Mouse (Mus musculus) ovary, postnatal 10 days (tissue): ENCODE measurements at regions not wholly inside any gene's neighbourhood (a gene's known extent, or its start where the extent isn't known, plus 50 kb on each side); places are given as distances from the start of the nearest gene placed in this dataset.

Experiments used
- DNase-seq: peaks from one replicate; pipeline ENCODE4 v3.0.0; 2022; ENCODE audit warnings: low spot score

GRCm38 (mm10) chr15:93705109-93705508, 109.4 kb upstream of the Prickle1 start:
- no peak for DNase-seq

DNA sequence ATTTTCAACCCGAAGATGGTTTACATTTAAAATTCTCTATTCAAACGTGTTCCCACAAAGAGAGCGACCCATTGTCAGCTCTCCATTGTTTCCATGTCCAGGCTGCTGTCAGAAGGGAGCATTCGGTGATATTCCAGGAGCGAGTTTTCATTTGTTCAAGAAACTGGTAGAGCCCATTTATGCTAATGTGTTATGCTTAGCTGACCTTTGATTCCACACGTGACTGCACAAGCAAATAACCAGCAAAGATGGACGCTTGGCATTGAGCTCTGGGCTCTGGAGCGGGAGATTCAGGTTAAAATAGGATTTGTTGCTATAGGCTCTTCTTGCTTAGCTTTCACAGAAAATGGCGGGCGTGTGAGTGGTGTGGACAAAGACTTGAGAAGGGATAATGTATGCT, 105.3 kb upstream of the Prickle1 start:
- no peak for DNase-seq

GRCm38 (mm10) chr15:93699971-93700370, 104.3 kb upstream of the Prickle1 start:
- no peak for DNase-seq

DNA sequence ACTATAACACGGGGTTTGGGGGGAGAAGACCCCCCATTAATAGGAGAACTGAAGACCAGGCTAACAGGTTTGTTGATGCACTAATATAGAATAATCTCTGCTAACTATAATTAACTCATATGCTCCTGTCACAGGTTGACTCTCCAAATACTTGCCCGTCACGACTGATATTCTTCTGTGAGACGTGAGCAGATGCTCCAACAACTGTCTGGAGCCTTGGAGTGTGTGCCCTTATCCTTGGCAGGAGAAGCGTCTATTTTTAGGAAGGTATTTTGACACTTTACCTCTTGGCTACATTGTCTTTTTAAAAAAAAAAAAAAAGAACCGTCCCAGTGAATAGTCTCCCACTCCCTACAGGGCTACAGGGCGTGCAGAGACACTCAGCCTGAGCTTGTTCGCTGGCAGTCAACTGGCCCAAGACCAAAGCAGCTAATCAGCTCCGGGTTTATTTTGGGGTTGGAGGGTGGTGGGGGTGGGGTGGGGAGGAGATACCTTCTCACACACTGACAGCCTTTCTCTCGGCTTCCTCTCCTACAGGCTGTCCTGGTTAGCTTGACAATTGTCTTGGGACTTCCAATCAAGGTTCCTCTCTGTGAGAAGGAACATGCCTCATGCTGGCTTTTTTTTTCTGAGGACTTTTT, 102.6 kb upstream of the Prickle1 start:
- no peak for DNase-seq

- no peak for DNase-seq
Measured at GRCm38 (mm10) chr15:93690717-93691116, 95.0 kb upstream of the Prickle1 start.

DNA sequence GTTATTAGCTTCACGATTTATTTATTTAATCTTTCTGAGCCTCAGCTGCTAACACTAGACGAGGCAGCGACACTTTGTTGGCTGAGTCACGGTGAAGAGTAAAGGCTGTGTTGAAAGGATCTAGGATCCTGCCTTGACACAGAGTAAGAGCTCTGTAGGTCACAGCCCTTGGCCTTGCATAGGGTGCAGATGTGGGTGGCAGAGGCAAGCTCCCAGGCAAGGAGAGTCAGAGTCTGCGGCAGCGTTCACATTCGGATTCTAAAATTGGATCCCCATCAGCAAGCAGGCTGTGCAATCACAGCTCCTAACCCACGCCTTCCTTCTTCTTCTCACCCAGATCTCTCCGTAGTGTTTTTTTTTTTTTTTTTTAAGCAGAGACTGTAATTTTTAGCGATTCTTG, 94.3 kb upstream of the Prickle1 start:
- no peak for DNase-seq

DNA sequence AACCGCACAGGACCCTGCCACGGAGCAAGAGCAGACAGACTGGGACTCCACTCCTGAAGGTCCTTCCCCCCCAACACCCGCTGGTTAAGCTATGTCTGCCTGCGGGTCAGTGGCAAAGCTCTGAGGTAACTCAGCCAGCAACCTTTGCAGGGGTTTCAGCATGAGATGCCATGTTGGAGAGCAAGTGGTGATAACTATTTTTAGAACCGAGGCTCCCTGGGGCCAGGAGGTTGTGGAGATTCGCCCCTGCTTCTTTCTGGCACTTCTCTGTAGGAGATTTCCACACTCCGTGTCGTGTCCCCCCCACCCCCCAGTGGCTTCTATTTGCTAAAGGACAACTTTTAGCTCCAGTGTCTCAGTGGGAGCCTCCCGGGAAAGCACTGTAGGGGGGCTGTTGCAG, 90.7 kb upstream of the Prickle1 start:
- DNase-seq, result no peak

DNA sequence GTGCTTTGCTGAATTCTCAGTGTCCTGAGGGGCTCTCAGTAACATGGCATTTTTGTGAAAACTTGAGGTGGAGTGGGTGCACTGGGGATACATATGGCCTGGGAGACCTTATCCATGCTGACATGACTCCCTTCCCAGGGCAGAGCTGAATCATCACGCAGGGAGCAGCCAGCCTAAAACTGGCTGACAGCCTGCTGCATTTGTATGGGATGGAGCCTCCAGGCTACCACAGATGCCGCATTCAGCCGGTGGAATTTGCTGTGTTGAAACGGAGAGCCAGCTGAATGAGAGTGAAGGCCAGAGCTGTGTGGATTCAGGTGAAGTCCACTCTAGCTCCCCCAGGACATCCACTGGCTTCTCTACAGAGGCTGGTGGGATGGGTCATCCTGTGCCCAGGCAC, 85.9 kb upstream of the Prickle1 start:
- DNase-seq, result no peak

DNA sequence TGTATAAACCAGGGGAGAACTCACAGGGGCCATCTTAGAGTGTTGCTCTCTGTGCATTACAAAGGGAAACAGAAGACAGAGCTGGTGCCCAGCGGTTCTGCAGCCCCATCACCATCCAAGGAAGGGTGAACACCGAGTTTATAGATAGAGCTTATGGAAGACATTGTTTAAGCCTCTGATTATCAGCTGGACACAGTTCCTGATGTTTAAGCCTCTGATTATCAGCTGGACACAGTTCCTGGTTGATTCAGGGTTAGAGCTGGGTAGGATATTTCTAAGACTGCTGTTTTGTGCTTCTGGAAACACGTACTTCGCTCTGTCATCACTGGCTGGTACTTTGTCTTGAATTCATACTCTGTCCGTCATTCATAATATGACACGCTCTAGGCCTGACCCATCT, 79.9 kb upstream of the Prickle1 start:
- DNase-seq, result no peak

DNA sequence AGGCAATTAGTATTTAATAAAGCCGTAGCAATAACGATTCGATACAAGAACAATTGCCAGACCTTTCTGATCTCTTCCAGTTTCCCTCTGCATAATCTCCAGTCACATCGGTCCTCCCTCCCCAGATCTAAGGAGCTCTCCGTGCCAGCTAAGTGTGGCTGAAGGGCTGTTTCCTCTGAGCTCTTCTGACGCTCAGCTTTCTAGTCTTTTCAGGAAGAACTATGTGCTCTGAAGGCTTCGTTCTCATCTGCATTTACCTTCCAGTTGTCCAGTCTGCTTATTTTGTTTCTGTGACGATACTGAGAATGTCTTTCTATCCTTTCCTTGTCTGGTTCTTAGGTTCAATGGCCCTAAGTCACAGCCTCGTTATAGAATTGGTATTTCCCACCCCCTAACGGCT, 78.3 kb upstream of the Prickle1 start:
- DNase-seq, result no peak

DNA sequence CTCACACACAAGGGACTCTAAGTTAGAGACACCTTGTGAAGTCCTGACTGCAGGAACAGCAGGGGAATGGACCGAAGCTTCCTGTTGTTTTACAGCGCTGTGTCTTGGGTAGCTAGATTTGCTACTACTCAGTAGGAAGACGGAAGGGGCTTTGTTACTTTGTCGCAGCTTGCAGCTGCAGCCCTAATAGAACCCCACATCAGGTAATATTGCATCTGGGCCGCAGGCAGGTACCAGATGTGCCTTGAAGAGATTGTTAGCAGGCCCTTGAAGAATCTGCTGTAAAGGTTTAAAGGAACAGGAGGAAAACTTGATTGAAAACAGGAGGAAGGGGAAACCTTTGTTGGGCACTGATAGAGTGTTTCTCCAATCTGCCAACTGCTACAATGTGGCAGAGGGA, 68.2 kb upstream of the Prickle1 start:
- DNase-seq, result no peak

DNA sequence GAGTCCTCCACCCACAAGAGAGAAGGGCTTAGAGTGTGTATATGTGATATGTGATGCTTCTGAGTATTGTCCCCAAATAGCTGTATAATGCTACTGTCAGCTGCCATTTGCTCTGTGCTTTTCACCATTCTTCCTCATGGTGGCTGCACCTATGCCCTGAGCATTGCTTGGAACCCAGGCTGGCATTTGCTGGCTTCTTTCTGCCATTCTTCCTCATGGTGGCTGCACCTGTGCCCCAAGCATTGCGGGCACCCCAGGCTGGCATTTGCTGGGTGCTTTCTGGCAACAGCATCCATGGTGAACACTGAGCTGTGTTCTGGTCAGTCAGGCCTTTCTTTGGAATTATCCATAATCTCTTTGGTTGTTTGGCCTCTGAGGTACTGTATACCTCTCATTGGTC, 66.9 kb upstream of the Prickle1 start:
- no peak for DNase-seq

GRCm38 (mm10) chr15:93661801-93662200, 66.1 kb upstream of the Prickle1 start:
- DNase-seq, result no peak

- no peak for DNase-seq
Measured at GRCm38 (mm10) chr15:93660952-93661648, 65.4 kb upstream of the Prickle1 start.

GRCm38 (mm10) chr15:93657171-93657570, 61.5 kb upstream of the Prickle1 start:
- no peak for DNase-seq

DNA sequence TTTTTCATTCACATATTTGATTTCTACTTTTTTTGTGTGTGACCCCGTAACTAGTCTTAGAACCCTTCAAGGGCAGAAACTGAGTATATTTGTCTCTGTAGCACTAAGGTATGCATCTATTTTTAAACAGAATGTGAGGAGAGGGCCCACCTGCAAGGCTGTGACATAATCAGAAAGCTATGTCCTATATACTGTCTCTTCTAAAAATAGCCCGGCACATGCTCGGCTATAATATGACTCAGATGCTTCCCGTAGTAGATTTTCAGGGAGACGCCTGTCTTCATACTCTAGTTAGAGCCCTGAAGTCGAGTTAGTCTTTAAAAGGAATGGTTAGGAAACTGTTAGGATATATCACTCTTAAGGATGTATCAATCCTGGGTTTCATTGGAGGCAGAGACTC, 61.0 kb upstream of the Prickle1 start:
- no peak for DNase-seq

DNA sequence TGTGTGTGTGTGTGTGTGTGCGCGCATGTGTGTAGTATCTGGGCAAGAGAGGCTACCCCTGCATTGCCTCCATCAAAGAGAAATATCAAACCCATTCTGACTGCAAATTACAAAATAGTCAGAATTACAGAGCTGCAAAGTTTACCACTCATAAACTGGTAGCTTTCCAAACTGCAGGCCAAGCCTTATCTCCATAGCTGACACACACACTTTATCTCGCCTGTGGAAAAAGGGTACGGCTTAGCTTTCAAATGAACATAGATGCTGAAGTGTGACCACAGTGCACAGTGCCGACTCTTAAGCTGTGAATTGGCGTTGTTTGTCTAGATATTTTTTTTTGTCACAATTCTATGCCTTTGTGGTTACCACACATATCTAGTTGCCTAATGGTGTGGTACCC, 60.1 kb upstream of the Prickle1 start:
- DNase-seq, result no peak

DNA sequence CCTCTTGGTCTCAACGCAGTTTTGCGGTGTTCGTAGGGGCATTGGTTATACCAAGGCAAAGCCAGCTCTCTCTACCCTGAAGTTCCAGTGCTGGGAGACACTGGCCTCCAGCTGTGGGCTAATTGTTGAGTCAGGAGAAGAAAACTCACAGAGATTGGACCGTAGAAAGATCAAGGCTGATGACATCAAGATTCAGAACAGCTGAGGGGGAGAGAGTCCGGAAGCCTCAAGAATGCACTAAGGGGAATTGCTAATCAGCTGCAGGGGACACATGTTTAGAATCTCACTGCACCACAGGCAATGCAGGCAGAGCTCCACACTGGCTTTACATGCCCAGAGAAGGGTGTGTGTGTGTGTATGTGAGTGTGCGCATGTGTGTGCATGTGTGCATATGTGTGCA, 59.6 kb upstream of the Prickle1 start:
- no peak for DNase-seq

GRCm38 (mm10) chr15:93653378-93653777, 57.7 kb upstream of the Prickle1 start:
- no peak for DNase-seq

DNA sequence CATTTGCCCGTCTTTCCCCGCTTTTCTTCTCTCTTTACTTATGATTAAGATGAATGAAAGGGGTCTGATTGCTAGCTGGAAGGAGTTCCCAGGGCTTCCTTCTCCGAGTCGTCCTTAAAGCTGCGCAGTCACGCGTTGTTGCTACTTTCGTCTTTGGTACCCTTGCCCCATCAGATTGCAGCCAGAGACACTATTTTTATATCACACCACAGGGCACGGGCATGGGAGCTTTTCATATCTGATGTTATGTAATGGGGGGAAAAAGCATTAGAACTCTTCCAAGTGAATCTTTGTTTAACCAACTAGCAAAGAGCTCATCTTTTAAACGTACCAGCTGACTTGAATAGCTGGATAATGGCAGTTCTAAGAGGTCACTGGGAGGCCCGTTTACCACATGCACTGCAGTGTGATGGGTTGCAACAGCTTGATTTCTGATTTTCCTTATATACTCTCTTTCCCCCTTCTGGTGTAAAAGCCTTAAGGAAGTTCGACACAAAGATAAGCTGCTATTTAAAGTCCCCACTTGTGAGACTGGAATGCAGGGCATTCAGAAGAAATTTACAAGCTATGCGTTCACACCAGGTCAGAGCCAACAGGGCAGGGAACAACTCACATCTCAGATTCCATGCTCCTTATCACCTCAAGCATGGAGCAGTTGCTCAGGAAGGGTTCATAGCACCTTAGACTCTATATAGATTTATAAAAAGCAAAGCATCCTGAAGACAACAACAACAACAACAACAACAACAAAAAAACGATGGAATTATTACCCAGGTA, 55.5 kb upstream of the Prickle1 start:
- no peak for DNase-seq

GRCm38 (mm10) chr15:93650009-93650522, 54.4 kb upstream of the Prickle1 start:
- no peak for DNase-seq

DNA sequence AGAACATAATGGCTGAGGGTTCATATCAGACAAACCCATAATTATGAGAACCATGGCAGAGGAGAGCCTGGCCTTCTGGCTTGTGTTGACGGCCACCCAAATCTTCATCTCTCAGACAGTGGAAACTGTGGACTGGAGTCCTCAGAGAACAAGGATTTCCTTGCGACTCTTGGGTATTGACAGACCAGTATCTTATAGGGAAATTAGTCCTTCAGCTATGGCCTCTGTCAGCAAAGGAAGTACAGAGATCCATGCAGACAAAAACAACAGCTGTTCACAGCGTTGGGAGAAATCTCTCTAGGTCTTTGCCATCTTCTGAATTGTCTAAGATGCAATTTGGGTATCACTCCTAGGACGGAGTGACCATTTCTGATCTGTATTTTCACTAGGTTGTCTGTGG, 53.0 kb upstream of the Prickle1 start:
- DNase-seq, result no peak

DNA sequence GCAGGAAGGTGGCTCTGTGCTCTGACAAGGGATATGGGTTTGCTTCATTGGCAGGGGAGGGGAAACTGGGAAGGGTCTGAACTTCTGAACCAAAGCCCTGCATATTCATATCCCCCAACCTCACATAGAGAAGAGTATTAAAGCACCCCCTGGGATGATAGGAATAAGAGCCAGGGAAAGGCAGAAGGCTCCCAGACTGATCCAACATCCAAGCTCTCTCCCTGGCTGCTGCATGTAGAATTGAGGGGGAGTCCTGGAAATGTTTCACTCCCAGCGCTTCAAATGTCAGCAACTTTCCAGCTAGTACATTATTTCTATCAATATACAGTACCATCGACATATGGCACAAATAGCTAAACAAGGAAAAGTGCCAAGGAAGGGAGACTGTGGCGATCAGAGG, 51.1 kb upstream of the Prickle1 start:
- DNase-seq, result no peak
